Mouse (Mus musculus) heart, adult 9 months (tissue): ENCODE measurements around the gene Etnk1.
A peak's percentile ranks its signal among the peaks of the same experiment; 100 is the strongest.
"Not testable (repeated sequence)": the region's sequence is repeated elsewhere in the genome, so short reads cannot be mapped to it uniquely, and the experiment has no call there.

Experiments used
- DNase-seq, 2 experiments: peaks; one replicate each; pipeline ENCODE4 v3.0.0; 2022; ENCODE audit warnings: low spot score in 2 of 2

Etnk1 gene

GRCm38 (mm10) chr6:143171781-143172465 is 4.9 kb downstream of the Etnk1 start:
- no peak for DNase-seq

- not testable (repeated sequence) for DNase-seq
Observed at GRCm38 (mm10) chr6:143172683-143173082, 5.7 kb downstream of the Etnk1 start.

- DNase-seq, result no peak
Observed at GRCm38 (mm10) chr6:143174226-143174625, 7.2 kb downstream of the Etnk1 start.

GRCm38 (mm10) chr6:143174906-143175656 is 8.1 kb downstream of the Etnk1 start:
- DNase-seq, result no peak

- no peak for DNase-seq
Observed at GRCm38 (mm10) chr6:143176076-143176475, 9.1 kb downstream of the Etnk1 start.

- DNase-seq, result no peak
Observed at GRCm38 (mm10) chr6:143176591-143176990, 9.6 kb downstream of the Etnk1 start.

GRCm38 (mm10) chr6:143179181-143179580 is 12.2 kb downstream of the Etnk1 start:
- no peak for DNase-seq

- no peak for DNase-seq
Observed at GRCm38 (mm10) chr6:143179733-143180132, 12.7 kb downstream of the Etnk1 start.

GRCm38 (mm10) chr6:143180511-143180910 is 13.5 kb downstream of the Etnk1 start:
- no peak for DNase-seq

DNA sequence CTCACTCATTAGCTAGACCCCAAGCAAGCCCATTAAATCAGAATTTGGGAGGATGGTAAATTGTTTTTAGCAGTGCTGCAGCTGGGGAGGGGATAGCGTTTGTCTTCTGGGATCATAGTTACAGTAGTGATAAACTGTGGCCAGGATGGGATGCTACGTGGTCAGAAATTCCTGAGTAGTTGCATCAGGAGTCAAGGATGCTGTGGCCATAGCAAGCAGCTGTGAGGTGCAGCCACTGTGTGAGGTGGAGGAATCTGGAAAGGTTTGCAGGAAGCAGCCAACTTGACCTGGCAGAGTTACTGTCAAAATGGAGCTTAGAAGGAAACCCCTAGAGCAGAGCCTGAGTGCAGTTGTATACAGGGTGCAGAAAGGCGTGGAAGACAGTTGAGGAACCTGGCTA is 17.1 kb downstream of the Etnk1 start:
- no peak for DNase-seq

- no peak for DNase-seq
Observed at GRCm38 (mm10) chr6:143184745-143185144, 17.7 kb downstream of the Etnk1 start.

- DNase-seq, result no peak
Observed at GRCm38 (mm10) chr6:143190838-143191476, 23.9 kb downstream of the Etnk1 start.

GRCm38 (mm10) chr6:143191477-143192098 is 24.6 kb downstream of the Etnk1 start:
- no peak for DNase-seq

GRCm38 (mm10) chr6:143192709-143193108 is 25.7 kb downstream of the Etnk1 start:
- DNase-seq, result no peak

- no peak for DNase-seq
Observed at GRCm38 (mm10) chr6:143193166-143193565, 26.1 kb downstream of the Etnk1 start.

DNA sequence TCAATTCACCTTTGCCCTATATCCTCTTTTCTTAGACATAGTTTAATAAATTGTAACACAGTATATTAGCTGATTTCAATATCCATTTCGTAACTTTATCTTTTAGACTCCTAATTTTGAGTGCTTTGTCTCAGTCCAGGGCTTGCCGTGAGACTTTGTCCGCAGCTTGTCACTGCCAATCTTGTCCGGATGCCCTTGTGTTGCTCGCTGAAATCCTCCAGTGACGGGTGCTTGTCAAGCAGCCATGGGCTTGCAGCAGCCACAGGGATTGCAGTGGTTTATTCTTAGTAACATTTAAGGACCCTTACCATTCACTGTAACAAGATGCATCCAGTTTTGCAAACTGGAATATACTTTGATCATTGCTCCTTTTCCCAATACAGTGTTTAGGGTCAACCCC is 26.6 kb downstream of the Etnk1 start:
- peak; percentile 19 to 28 for DNase-seq

DNA sequence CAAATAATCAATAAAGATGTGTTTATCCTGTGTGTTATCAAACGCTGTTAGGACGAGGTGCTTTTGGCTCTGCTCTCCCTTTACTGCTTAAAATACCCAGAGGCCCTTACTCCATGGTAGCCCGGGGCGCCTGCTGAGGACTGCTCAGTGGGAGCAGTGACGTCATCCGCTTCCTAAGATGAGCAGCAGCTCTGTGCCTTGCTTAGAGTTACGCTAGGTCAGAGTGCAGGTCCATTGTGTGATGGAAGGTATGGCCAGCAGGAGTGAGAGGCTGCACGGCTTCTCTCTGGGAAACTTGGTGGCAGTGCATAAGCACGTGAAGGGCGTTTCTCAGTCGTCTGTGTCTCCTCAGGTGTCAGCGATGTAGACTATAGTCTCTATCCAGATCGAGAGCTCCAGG is 30.0 kb downstream of the Etnk1 start:
- no peak for DNase-seq

- no peak for DNase-seq
Observed at GRCm38 (mm10) chr6:143198421-143198820, 31.4 kb downstream of the Etnk1 start.

DNA sequence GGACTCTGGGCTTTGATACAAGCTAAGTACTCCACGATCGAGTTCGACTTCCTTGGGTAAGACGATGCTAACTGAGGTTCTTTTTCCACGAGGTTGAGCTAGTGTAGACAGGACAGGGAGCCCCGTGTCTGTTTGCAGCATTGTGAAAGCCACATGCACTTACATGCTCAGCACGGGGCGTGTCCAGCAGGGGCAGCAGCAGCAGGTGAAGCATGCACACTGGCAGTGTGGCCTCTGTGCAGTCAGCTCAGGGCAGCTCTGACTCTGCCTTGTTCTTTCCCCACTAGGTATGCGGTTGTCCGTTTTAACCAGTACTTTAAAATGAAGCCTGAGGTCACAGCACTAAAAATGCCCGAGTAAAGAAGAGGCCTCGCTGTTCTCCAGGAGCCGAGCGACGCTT is 36.1 kb downstream of the Etnk1 start:
- no peak for DNase-seq

DNA sequence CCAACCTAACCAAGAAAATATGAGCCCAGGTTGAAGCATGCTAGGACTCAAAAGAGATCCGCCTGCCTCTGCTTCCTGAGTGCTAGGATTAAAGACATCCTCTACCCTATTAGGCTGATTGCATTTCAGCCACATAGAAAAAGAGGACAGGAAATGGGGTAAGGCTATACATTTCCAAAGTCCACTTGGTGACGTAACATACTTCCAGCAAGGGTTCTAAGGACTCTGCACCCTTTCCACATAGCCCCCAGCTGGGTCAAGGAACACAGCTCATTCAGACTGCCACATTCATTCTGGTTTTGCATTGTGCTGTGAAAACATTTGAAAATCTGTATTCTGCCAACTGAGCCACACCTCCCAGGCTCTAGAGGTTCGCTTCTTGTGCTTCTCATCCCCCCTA is 41.9 kb downstream of the Etnk1 start:
- no peak for DNase-seq

- no peak for DNase-seq
Observed at GRCm38 (mm10) chr6:143212766-143213165, 45.7 kb downstream of the Etnk1 start.

DNA sequence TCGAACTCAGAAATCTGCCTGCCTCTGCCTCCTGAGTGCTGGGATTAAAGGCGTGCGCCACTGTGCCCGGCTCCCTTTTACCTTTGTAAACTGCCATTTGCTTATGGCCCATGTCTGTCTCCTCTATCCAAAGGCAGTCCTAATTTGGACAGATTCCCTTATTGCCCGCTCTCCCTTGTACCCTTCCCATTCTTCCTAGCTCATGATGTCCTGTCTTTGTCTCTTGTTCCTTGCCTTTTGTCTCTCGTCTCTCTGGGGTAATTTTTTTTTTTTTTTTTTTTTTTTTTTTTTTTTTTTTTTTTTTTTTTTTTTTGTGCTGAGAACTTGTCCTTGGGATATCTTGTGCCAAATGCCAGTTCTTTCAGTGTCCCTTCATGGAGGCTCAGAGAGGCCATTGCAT is 46.4 kb downstream of the Etnk1 start:
- DNase-seq, result no peak
